Mouse (Mus musculus) C2C12 (cell line): Measurements from ENCODE around the gene Olfr66.

Experiments used
- CEBPB ChIP-seq: IDR thresholded peaks from one replicate; pipeline ENCODE4 v1.6.1; 2011; ENCODE audit warnings: low read depth, mild to moderate bottlenecking, control low read depth, moderate library complexity
- CTCF ChIP-seq: IDR thresholded peaks from one replicate; pipeline ENCODE4 v1.5.1; 2011; ENCODE audit not compliant: control insufficient read depth, insufficient read depth, insufficient read length
- FOSL1 ChIP-seq: IDR thresholded peaks from one replicate; pipeline ENCODE4 v1.8.0; 2011; ENCODE audit warnings: mild to moderate bottlenecking, low read length; ENCODE audit not compliant: poor library complexity, insufficient read depth, severe bottlenecking
- MAX ChIP-seq: IDR thresholded peaks from one replicate; pipeline ENCODE4 v1.6.1; 2011; ENCODE audit warnings: mild to moderate bottlenecking, control low read depth
- MYOD1 ChIP-seq: IDR thresholded peaks from one replicate; pipeline ENCODE4 v1.6.1; 2011; ENCODE audit warnings: low read depth; ENCODE audit not compliant: control insufficient read depth, insufficient read length
- MYOG ChIP-seq: IDR thresholded peaks from one replicate; pipeline ENCODE4 v1.6.1; 2011; ENCODE audit not compliant: control insufficient read depth, insufficient read length; ENCODE audit errors: extremely low read depth
- USF1 ChIP-seq: IDR thresholded peaks from one replicate; pipeline ENCODE4 v1.6.1; 2011; ENCODE audit warnings: low read depth, mild to moderate bottlenecking, control low read depth, moderate library complexity

DNA sequence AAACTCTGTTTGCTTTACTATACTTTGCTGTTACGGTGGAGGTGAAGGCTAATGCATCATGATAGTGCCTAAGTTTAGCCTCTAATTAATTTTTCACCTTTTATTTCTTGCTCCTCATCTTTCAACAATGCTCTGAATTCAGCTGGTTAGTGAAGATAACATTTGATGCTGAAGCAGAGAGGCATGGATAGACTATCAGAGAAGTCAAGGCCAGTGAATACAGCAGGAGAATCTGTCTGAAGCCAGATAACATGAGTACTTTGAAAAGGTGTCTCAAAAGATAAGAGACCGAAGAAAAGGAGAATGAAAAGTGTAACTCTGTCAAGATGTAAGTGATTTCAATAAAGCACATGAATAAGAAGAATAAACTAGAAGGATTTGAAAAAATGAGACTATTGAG is 9.0 kb downstream of the Olfr66 start:
- TF ChIP-seq CTCF (no peak), USF1 (no peak), CEBPB (no peak), MYOD1 (no peak), FOSL1 (no peak), MAX (no peak), MYOG (no peak)
